Comparison of ENCODE assay signal across 18 mouse cellular contexts in the genomic region with DNA sequence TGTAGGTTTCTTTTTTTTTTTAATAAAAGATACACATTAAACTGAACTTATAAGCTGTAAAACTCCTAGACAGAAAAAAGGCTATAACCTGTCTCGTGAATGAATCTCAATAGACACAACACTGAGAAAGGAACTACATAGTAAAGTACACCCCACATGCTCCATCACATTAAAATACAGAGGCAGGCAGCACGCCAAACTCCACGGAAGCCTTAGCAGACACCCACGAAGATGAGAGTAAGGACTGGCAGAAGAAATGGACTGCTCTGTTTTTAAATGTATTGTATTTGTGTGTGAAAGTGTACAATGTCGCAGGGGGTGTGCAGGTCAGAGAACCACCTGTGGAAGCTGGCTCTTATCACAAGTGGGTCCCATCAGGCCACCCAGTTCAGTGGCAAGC. TPM values are rescaled to one million over a fixed set of nuclear protein-coding genes. Genes with fewer than 3 reads are reported as not detected.
A peak's percentile ranks its signal among the peaks of the same experiment; 100 is the strongest.
DNase-seq lines count a peak whose midpoint lies in the region; ATAC-seq lines count a peak whose summit lies in the region.
"Had no signal": no experiment of that assay in that cellular context is flagged by ENCODE, and none has a peak within 500 bp of the region (broad histone marks: within the 10 kb centered on the region; RNA-seq: fewer than 3 reads in every experiment).

No protein-coding gene starts in this region.

- 0 out of 2 replicates have a peak overlapping the region, but pooled peaks have one; percentile 2 for H3K4me2 ChIP-seq in forebrain, embryonic 15.5 days (replicated peaks)
- no peak overlapping the region for H3K4me2 ChIP-seq in forebrain, embryonic 12.5 days
- peak overlapping the region; percentile 80; the same call in 1 of the 2 replicates for H3K4me2 ChIP-seq in midbrain, embryonic 13.5 days (replicated peaks)
- H3K4me2 ChIP-seq in forebrain, embryonic 16.5 days (ENCODE audit: low read length): peak overlapping the region; percentile 20; the same call in 1 of the 2 replicates
- H3K4me2 ChIP-seq: heart, embryonic 12.5 days had no signal

- 63% methylated on average over 5 of the region's 5 CpGs for WGBS in forebrain, embryonic 15.5 days
- WGBS in forebrain, embryonic 12.5 days: 93% methylated on average over 5 of the region's 5 CpGs
- WGBS in midbrain, embryonic 13.5 days: 90% methylated on average over 5 of the region's 5 CpGs
- WGBS in midbrain, embryonic 10.5 days: 91% methylated on average over 5 of the region's 5 CpGs
- WGBS in forebrain, embryonic 16.5 days: 60% methylated on average over 5 of the region's 5 CpGs

- no peak overlapping the region for H3K4me3 ChIP-seq in forebrain, embryonic 15.5 days
- no peak overlapping the region for H3K4me3 ChIP-seq in forebrain, embryonic 12.5 days (replicated peaks)
- no peak overlapping the region for H3K4me3 ChIP-seq in midbrain, embryonic 13.5 days (replicated peaks)
- no peak overlapping the region for H3K4me3 ChIP-seq in midbrain, embryonic 10.5 days
- H3K4me3 ChIP-seq in forebrain, embryonic 16.5 days (replicated peaks; ENCODE audit: low read length): no peak overlapping the region
- H3K4me3 ChIP-seq: embryonic facial prominence, embryonic 10.5 days; heart, embryonic 12.5 days had no signal

- H3K27ac ChIP-seq in forebrain, embryonic 15.5 days (replicated peaks): no peak overlapping the region
- H3K27ac ChIP-seq in forebrain, embryonic 12.5 days: no peak overlapping the region
- no peak overlapping the region for H3K27ac ChIP-seq in midbrain, embryonic 13.5 days
- no peak overlapping the region for H3K27ac ChIP-seq in midbrain, embryonic 10.5 days (replicated peaks)
- H3K27ac ChIP-seq in forebrain, embryonic 16.5 days (ENCODE audit: low read length): no peak overlapping the region
- H3K27ac ChIP-seq: embryonic facial prominence, embryonic 10.5 days had no signal

- no peak overlapping the region for H3K9ac ChIP-seq in forebrain, embryonic 15.5 days (replicated peaks)
- H3K9ac ChIP-seq in forebrain, embryonic 12.5 days: no peak overlapping the region
- H3K9ac ChIP-seq in midbrain, embryonic 13.5 days (replicated peaks): no peak overlapping the region
- no peak overlapping the region for H3K9ac ChIP-seq in forebrain, embryonic 16.5 days (replicated peaks; ENCODE audit: low read depth, low read length)
- H3K9ac ChIP-seq: heart, embryonic 12.5 days had no signal

- DNase-seq in midbrain, embryonic 10.5 days (ENCODE audit: low spot score): no peak
- peak; percentile 46 for DNase-seq in brain, adult 2 months (ENCODE audit: low read depth, low spot score)
- DNase-seq in ovary, postnatal 10 days (ENCODE audit: low spot score): no peak
- DNase-seq: adrenal gland, adult 8-10 months; adrenal gland, postnatal 36 days; cerebellum, adult 18-20 months; cerebellum, adult 9-11 months; gastrocnemius, postnatal 14 days; kidney, adult 8-10 months had no signal

- peaks cover 50% of the 10 kb centered on the region for H3K4me1 ChIP-seq in forebrain, embryonic 15.5 days
- peaks cover 48% of the 10 kb centered on the region for H3K4me1 ChIP-seq in forebrain, embryonic 12.5 days
- H3K4me1 ChIP-seq in midbrain, embryonic 13.5 days (replicated peaks): peaks cover 60% of the 10 kb centered on the region
- H3K4me1 ChIP-seq in midbrain, embryonic 10.5 days: peaks cover 26% of the 10 kb centered on the region
- H3K4me1 ChIP-seq in forebrain, embryonic 16.5 days (replicated peaks; ENCODE audit: control insufficient read depth, insufficient read depth, low read length): peaks cover 50% of the 10 kb centered on the region

- ATAC-seq in forebrain, embryonic 15.5 days (replicated peaks): no peak
- no peak for ATAC-seq in forebrain, embryonic 12.5 days (ENCODE audit: low FRiP score)
- no peak for ATAC-seq in midbrain, embryonic 13.5 days
- no peak for ATAC-seq in forebrain, embryonic 16.5 days
- ATAC-seq: inflammation-experienced regulatory T-cells, adult 6 months; intestine, postnatal 0 days had no signal

- H3K9me3 ChIP-seq in forebrain, embryonic 15.5 days: no peaks in the 10 kb centered on the region
- no peaks in the 10 kb centered on the region for H3K9me3 ChIP-seq in forebrain, embryonic 12.5 days
- H3K9me3 ChIP-seq in midbrain, embryonic 13.5 days: no peaks in the 10 kb centered on the region
- H3K9me3 ChIP-seq in midbrain, embryonic 10.5 days (replicated peaks): no peaks in the 10 kb centered on the region
- no peaks in the 10 kb centered on the region for H3K9me3 ChIP-seq in forebrain, embryonic 16.5 days (ENCODE audit: control insufficient read depth, low read length)
- H3K9me3 ChIP-seq: embryonic facial prominence, embryonic 10.5 days; heart, embryonic 12.5 days had no signal

- H3K27me3 ChIP-seq in forebrain, embryonic 15.5 days: no peaks in the 10 kb centered on the region
- no peaks in the 10 kb centered on the region for H3K27me3 ChIP-seq in forebrain, embryonic 12.5 days
- H3K27me3 ChIP-seq in midbrain, embryonic 13.5 days: no peaks in the 10 kb centered on the region
- H3K27me3 ChIP-seq in midbrain, embryonic 10.5 days (ENCODE audit: low read depth, poor library complexity, severe bottlenecking): no peaks in the 10 kb centered on the region
- no peaks in the 10 kb centered on the region for H3K27me3 ChIP-seq in forebrain, embryonic 16.5 days (replicated peaks; ENCODE audit: control insufficient read depth, insufficient read depth, low read length)
- H3K27me3 ChIP-seq: heart, embryonic 12.5 days had no signal

- peaks cover 28% of the 10 kb centered on the region for H3K36me3 ChIP-seq in forebrain, embryonic 15.5 days
- H3K36me3 ChIP-seq in forebrain, embryonic 12.5 days (replicated peaks): peaks cover 36% of the 10 kb centered on the region
- peaks cover 35% of the 10 kb centered on the region for H3K36me3 ChIP-seq in midbrain, embryonic 13.5 days
- peaks cover 46% of the 10 kb centered on the region for H3K36me3 ChIP-seq in midbrain, embryonic 10.5 days
- H3K36me3 ChIP-seq in forebrain, embryonic 16.5 days (ENCODE audit: control insufficient read depth, insufficient read depth): peaks cover 19% of the 10 kb centered on the region

RNA-seq across cellular contexts. Expression of a gene that starts 4.7 kb away (rescaled TPM):
- 419 and 436 TPM in 2 replicates for polyA plus RNA-seq in forebrain, embryonic 15.5 days (2015; fragmentation: Nextera tagmentation; extraction: Ambion mirVana)
- polyA plus RNA-seq in forebrain, embryonic 12.5 days (2016; fragmentation: Nextera tagmentation; extraction: Ambion mirVana): 305 and 331 TPM in 2 replicates
- 368 and 370 TPM in 2 replicates for polyA plus RNA-seq in midbrain, embryonic 13.5 days (2015; fragmentation: Nextera tagmentation; extraction: Ambion mirVana)
- polyA plus RNA-seq in midbrain, embryonic 10.5 days (2016; fragmentation: Nextera tagmentation; extraction: Ambion mirVana): 201 and 251 TPM in 2 replicates
- polyA plus RNA-seq in forebrain, embryonic 16.5 days (2015; fragmentation: Nextera tagmentation; extraction: Ambion mirVana): 479 and 501 TPM in 2 replicates

RNA-seq across cellular contexts. Expression of a gene that starts 37.2 kb away (rescaled TPM):
- 0.14 and 0.28 TPM in 2 replicates for polyA plus RNA-seq in forebrain, embryonic 15.5 days (2015; fragmentation: Nextera tagmentation; extraction: Ambion mirVana)
- polyA plus RNA-seq in forebrain, embryonic 12.5 days (2016; fragmentation: Nextera tagmentation; extraction: Ambion mirVana): not detected in 2 replicates
- polyA plus RNA-seq in midbrain, embryonic 13.5 days (2015; fragmentation: Nextera tagmentation; extraction: Ambion mirVana): not detected in 2 replicates
- polyA plus RNA-seq in midbrain, embryonic 10.5 days (2016; fragmentation: Nextera tagmentation; extraction: Ambion mirVana): not detected in 2 replicates
- 0.14 and 0.15 TPM in 2 replicates for polyA plus RNA-seq in forebrain, embryonic 16.5 days (2015; fragmentation: Nextera tagmentation; extraction: Ambion mirVana)
- polyA plus RNA-seq: embryonic facial prominence, embryonic 10.5 days; heart, embryonic 12.5 days; hindbrain, embryonic 11.5 days; inflammation-experienced regulatory T-cells, adult 6 months had no signal

RNA-seq across cellular contexts. Expression of a gene that starts 43.6 kb away (rescaled TPM):
- polyA plus RNA-seq in forebrain, embryonic 15.5 days (2015; fragmentation: Nextera tagmentation; extraction: Ambion mirVana): 0.78 and 0.91 TPM in 2 replicates
- 0.37 and 0.59 TPM in 2 replicates for polyA plus RNA-seq in forebrain, embryonic 12.5 days (2016; fragmentation: Nextera tagmentation; extraction: Ambion mirVana)
- 0.77 and 1.0 TPM in 2 replicates for polyA plus RNA-seq in midbrain, embryonic 13.5 days (2015; fragmentation: Nextera tagmentation; extraction: Ambion mirVana)
- 1.2 TPM in 2 replicates for polyA plus RNA-seq in midbrain, embryonic 10.5 days (2016; fragmentation: Nextera tagmentation; extraction: Ambion mirVana)
- 0.57 and 1.1 TPM in 2 replicates for polyA plus RNA-seq in forebrain, embryonic 16.5 days (2015; fragmentation: Nextera tagmentation; extraction: Ambion mirVana)
